Mouse (Mus musculus): ENCODE data around the gene Cse1l. TPM values are rescaled to one million over a fixed set of nuclear protein-coding genes. Genes with fewer than 3 reads are reported as not detected.
A peak's percentile ranks its signal among the peaks of the same experiment; 100 is the strongest.

Cse1l gene
- polyA plus RNA-seq, 2 experiments = 69.8 to 108 TPM

- TF ChIP-seq POLR2A (IDR thresholded peaks at IDR 0.05; ENCODE audit: borderline replicate concordance, extremely low read depth, insufficient read depth, insufficient read length) = no peak
- H3K36me3 ChIP-seq (ENCODE audit: control insufficient read depth, insufficient read depth, low read length) = peaks cover 93% of the 10 kb centered on the region
- no peaks in the 10 kb centered on the region for H3K4me1 ChIP-seq (ENCODE audit: control insufficient read depth, insufficient read depth, low read length)
- no peak overlapping the region for H3K27ac ChIP-seq (replicated peaks; ENCODE audit: low read depth, low read length)
- H3K4me3 ChIP-seq (replicated peaks; ENCODE audit: low read length) = no peak overlapping the region
- DNase-seq (ENCODE audit: low spot score) = no peak
- no peak overlapping the region for H3K4me2 ChIP-seq (replicated peaks; ENCODE audit: low read depth, low read length, severe bottlenecking)
- H3K27me3 ChIP-seq (ENCODE audit: control insufficient read depth, insufficient read depth, low read length) = no peaks in the 10 kb centered on the region
- no peak for ATAC-seq (ENCODE audit: low FRiP score, low read depth)
- no peaks in the 10 kb centered on the region for H3K9me3 ChIP-seq (ENCODE audit: control insufficient read depth, low read length)
- H3K9ac ChIP-seq (ENCODE audit: low read depth, low read length, severe bottlenecking) = no peak overlapping the region
- 92% methylated on average over 6 of the region's 6 CpGs for WGBS
Observed at GRCm38 (mm10) chr2:166952151-166952550, 46.3 kb downstream of the Cse1l start.

GRCm38 (mm10) chr2:166956805-166957204 is 51.0 kb downstream of the Cse1l start:
- no peak for TF ChIP-seq POLR2A (IDR thresholded peaks at IDR 0.05; ENCODE audit: borderline replicate concordance, extremely low read depth, insufficient read depth, insufficient read length)
- H3K36me3 ChIP-seq (ENCODE audit: control insufficient read depth, insufficient read depth, low read length) = peaks cover 87% of the 10 kb centered on the region
- ATAC-seq (ENCODE audit: low FRiP score, low read depth) (no peak), DNase-seq (ENCODE audit: low spot score) (peak; percentile 63)
- H3K27me3 ChIP-seq (ENCODE audit: control insufficient read depth, insufficient read depth, low read length) = no peaks in the 10 kb centered on the region
- no peak overlapping the region for H3K4me3 ChIP-seq (replicated peaks; ENCODE audit: low read length)
- WGBS = 55% methylated on average over 7 of the region's 7 CpGs
- no peak overlapping the region for H3K27ac ChIP-seq (replicated peaks; ENCODE audit: low read depth, low read length)
- no peaks in the 10 kb centered on the region for H3K4me1 ChIP-seq (ENCODE audit: control insufficient read depth, insufficient read depth, low read length)
- no peak overlapping the region for H3K9ac ChIP-seq (ENCODE audit: low read depth, low read length, severe bottlenecking)
- H3K4me2 ChIP-seq (replicated peaks; ENCODE audit: low read depth, low read length, severe bottlenecking) = no peak overlapping the region
- no peaks in the 10 kb centered on the region for H3K9me3 ChIP-seq (ENCODE audit: control insufficient read depth, low read length)

GRCm38 (mm10) chr2:166960648-166961330 is 54.9 kb downstream of the Cse1l start:
- no peak for TF ChIP-seq POLR2A (IDR thresholded peaks at IDR 0.05; ENCODE audit: borderline replicate concordance, extremely low read depth, insufficient read depth, insufficient read length)
- Histone ChIP-seq H3K9me3 (ENCODE audit: control insufficient read depth, low read length) (no peaks in the 10 kb centered on the region), H3K27ac (replicated peaks; ENCODE audit: low read depth, low read length) (no peak overlapping the region), H3K4me2 (replicated peaks; ENCODE audit: low read depth, low read length, severe bottlenecking) (no peak overlapping the region), H3K27me3 (ENCODE audit: control insufficient read depth, insufficient read depth, low read length) (no peaks in the 10 kb centered on the region), H3K4me3 (replicated peaks; ENCODE audit: low read length) (no peak overlapping the region), H3K36me3 (ENCODE audit: control insufficient read depth, insufficient read depth, low read length) (peaks cover 68% of the 10 kb centered on the region), H3K4me1 (ENCODE audit: control insufficient read depth, insufficient read depth, low read length) (no peaks in the 10 kb centered on the region), H3K9ac (ENCODE audit: low read depth, low read length, severe bottlenecking) (no peak overlapping the region)
- DNase-seq (ENCODE audit: low spot score) (no peak), ATAC-seq (ENCODE audit: low FRiP score, low read depth) (no peak)
- 86% methylated on average over 8 of the region's 8 CpGs for WGBS

- peaks cover 50% of the 10 kb centered on the region for H3K36me3 ChIP-seq (ENCODE audit: control insufficient read depth, insufficient read depth, low read length)
- H3K9ac ChIP-seq (ENCODE audit: low read depth, low read length, severe bottlenecking) = no peak overlapping the region
- H3K4me1 ChIP-seq (ENCODE audit: control insufficient read depth, insufficient read depth, low read length) = no peaks in the 10 kb centered on the region
- WGBS = 62% methylated on average over 8 of the region's 8 CpGs
- H3K4me3 ChIP-seq (replicated peaks; ENCODE audit: low read length) = no peak overlapping the region
- no peak overlapping the region for H3K27ac ChIP-seq (replicated peaks; ENCODE audit: low read depth, low read length)
- H3K4me2 ChIP-seq (replicated peaks; ENCODE audit: low read depth, low read length, severe bottlenecking) = no peak overlapping the region
- no peaks in the 10 kb centered on the region for H3K27me3 ChIP-seq (ENCODE audit: control insufficient read depth, insufficient read depth, low read length)
- no peaks in the 10 kb centered on the region for H3K9me3 ChIP-seq (ENCODE audit: control insufficient read depth, low read length)
- ATAC-seq (ENCODE audit: low FRiP score, low read depth) (no peak), DNase-seq (ENCODE audit: low spot score) (no peak)
- TF ChIP-seq POLR2A (IDR thresholded peaks at IDR 0.05; ENCODE audit: borderline replicate concordance, extremely low read depth, insufficient read depth, insufficient read length) = no peak
Observed at GRCm38 (mm10) chr2:166963257-166963656, 57.4 kb downstream of the Cse1l start.

- H3K4me3 ChIP-seq (replicated peaks; ENCODE audit: low read length) = no peak overlapping the region
- H3K9me3 ChIP-seq (ENCODE audit: control insufficient read depth, low read length) = no peaks in the 10 kb centered on the region
- 83% methylated on average over 2 of the region's 2 CpGs for WGBS
- no peak for TF ChIP-seq POLR2A (IDR thresholded peaks at IDR 0.05; ENCODE audit: borderline replicate concordance, extremely low read depth, insufficient read depth, insufficient read length)
- H3K4me1 ChIP-seq (ENCODE audit: control insufficient read depth, insufficient read depth, low read length) = no peaks in the 10 kb centered on the region
- H3K27ac ChIP-seq (replicated peaks; ENCODE audit: low read depth, low read length) = no peak overlapping the region
- no peak overlapping the region for H3K4me2 ChIP-seq (replicated peaks; ENCODE audit: low read depth, low read length, severe bottlenecking)
- no peak overlapping the region for H3K9ac ChIP-seq (ENCODE audit: low read depth, low read length, severe bottlenecking)
- ATAC-seq (ENCODE audit: low FRiP score, low read depth) (no peak), DNase-seq (ENCODE audit: low spot score) (no peak)
- no peaks in the 10 kb centered on the region for H3K27me3 ChIP-seq (ENCODE audit: control insufficient read depth, insufficient read depth, low read length)
- H3K36me3 ChIP-seq (ENCODE audit: control insufficient read depth, insufficient read depth, low read length) = peaks cover 35% of the 10 kb centered on the region
Observed at GRCm38 (mm10) chr2:166964773-166965172, 58.9 kb downstream of the Cse1l start.

Measured in limb, embryonic 14.5 days (tissue).